Mouse (Mus musculus): ENCODE measurements around the gene Ifnlr1.
A peak's percentile ranks its signal among the peaks of the same experiment; 100 is the strongest.

DNA sequence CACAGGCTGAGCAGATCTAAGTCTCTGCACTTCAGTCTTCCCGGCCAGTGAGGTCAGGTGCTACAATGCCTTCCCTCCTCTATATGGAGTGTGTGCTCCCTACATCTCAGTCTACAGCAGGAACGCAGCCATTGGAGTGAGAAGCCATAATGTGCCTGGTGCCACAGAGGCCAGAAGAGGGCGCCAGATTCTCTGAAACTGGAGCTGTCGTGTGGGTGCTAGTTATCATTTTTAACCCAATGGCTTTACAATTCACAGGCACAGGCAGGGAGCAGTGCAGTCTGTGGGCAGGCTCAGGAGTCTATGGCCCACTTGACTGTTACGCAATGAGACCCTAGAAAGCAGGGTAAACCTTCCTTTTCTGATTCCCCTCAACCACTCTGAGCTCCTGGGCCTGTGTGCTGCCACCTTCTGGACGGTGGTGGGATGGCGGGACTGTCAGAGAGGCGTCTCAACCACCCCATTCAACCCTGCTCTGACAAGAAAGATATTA lies 23.0 kb downstream of the Ifnlr1 start:
- peak; percentile 69 for TF ChIP-seq CTCF (IDR thresholded peaks at IDR 0.05; ENCODE audit: low read depth, low read length)
- TF ChIP-seq POLR2A (IDR thresholded peaks at IDR 0.05; ENCODE audit: insufficient read depth, low read length) = no peak

All from ES-Bruce4 (cell line).